Mouse (Mus musculus): ENCODE results near the gene Nxph4. TPM values are rescaled to one million over a fixed set of nuclear protein-coding genes. Genes with fewer than 3 reads are reported as not detected.
A peak's percentile ranks its signal among the peaks of the same experiment; 100 is the strongest.

The Nxph4 gene
- polyA plus RNA-seq, 1 experiment from 2014 or later: 194 TPM

DNA sequence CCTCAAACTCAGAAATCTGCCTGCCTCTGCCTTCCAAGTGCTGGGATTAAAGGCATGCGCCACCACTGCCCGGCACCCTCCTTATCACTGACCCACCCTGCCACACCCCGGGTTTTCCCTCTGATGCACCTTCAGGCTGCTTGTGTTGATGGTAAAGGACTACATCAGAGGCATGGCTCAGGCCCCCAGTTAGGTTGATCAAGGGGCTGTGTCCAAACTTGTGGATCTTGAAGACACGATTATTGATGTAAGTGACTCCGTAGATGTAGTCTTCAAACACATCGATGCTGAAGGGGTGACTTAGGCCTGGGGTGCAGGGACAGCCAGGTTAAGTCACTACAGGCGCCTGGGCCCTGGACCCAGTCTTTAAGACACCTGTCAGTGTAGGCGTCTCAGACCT lies 7.2 kb upstream of the Nxph4 start:
- Histone ChIP-seq H3K9ac (no peak overlapping the region), H3K27me3 (no peaks in the 10 kb centered on the region), H3K36me3 (peaks cover 68% of the 10 kb centered on the region), H3K4me1 (replicated peaks) (peaks cover 20% of the 10 kb centered on the region), H3K4me3 (no peak overlapping the region), H3K9me3 (no peaks in the 10 kb centered on the region), H3K4me2 (no peak overlapping the region), H3K27ac (replicated peaks) (no peak overlapping the region)
- WGBS: 96% methylated on average over 8 of the region's 8 CpGs
- ATAC-seq (ENCODE audit: low FRiP score, low read depth): no peak

DNA sequence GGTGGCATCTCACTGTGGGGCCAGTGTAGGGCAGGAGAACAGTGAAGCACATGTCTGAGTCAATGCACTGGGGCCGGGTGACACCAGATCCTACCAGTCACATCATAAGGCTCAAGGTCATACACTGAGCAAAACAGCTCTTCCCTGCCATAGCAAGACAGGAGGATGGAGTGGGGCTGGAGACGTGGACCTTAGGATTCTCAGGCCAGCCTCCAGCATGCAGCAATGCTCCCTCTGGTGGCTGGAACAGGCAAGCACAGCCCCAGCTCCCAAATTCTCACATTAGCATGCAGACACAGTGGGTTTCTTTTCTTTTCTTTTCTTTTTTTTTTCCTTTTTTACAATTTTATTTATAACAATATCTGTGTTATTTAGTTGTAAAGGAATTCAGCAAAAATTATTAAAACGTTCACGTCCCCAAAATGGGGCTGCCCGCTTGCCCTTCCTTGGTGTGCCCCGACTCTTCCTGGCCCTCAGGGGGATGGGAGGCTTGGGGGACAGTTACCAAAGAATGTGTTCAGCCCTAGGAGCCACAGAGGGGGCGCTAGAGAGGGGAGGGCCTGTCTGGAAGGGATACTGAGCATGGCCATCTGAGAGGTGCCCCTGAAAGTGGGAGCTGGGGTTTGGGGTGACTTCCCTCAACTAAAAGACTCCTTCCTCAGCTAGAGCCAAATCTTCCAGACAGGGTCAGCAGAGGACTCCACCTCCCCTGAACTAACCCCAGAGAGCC lies 3.7 kb upstream of the Nxph4 start:
- no peaks in the 10 kb centered on the region for H3K27me3 ChIP-seq
- H3K36me3 ChIP-seq: peaks cover 35% of the 10 kb centered on the region
- H3K9ac ChIP-seq: no peak overlapping the region
- peak; percentile 27; the same call in 1 of the 2 replicates for ATAC-seq (ENCODE audit: low FRiP score, low read depth)
- H3K4me3 ChIP-seq: no peak overlapping the region
- no peak overlapping the region for H3K4me2 ChIP-seq
- peak overlapping the region; percentile 69 for H3K27ac ChIP-seq (replicated peaks)
- no peaks in the 10 kb centered on the region for H3K9me3 ChIP-seq
- peaks cover 48% of the 10 kb centered on the region for H3K4me1 ChIP-seq (replicated peaks)
- WGBS: 24% methylated on average over 7 of the region's 7 CpGs

GRCm38 (mm10) chr10:127536586-127537314 lies 2.4 kb upstream of the Nxph4 start:
- peak overlapping the region; percentile 82 for H3K27ac ChIP-seq (replicated peaks)
- WGBS: 6% methylated on average over 8 of the region's 8 CpGs
- 0 out of 2 replicates have a peak, but pooled peaks have one; percentile 19 for ATAC-seq (ENCODE audit: low FRiP score, low read depth)

DNA sequence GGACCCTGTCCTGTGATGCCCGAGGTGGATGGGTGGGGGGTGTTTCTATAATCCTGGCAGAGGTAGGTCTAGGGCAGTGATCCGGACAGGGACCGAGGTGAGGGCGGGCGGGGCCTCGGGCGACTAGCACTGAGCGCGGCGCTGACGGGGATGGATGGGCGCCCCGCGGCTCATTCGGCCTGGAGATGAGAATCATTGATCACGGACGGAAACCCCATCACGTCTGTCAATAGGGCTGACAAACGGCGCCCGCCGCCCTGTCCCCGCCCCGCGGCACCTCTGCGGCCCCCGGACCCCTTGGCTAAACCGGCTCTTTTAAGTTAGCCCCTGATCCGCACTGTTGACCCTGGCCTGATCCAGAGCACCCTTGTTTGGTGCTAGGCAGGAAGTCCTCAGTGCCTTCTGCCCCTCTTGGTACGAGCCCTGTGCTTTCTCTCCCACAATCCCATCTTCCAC lies 598 bp upstream of the Nxph4 start:
- H3K9ac ChIP-seq: peak overlapping the region; percentile 78
- peak; percentile 14; the same call in 1 of the 2 replicates for ATAC-seq (ENCODE audit: low FRiP score, low read depth)
- H3K4me3 ChIP-seq: peak overlapping the region; percentile 68
- peak overlapping the region; percentile 95 for H3K4me2 ChIP-seq
- H3K4me1 ChIP-seq (replicated peaks): peaks cover 68% of the 10 kb centered on the region
- H3K27me3 ChIP-seq: peaks cover 8% of the 10 kb centered on the region; the same call in 1 of the 2 replicates
- H3K9me3 ChIP-seq: no peaks in the 10 kb centered on the region
- under 1% methylated on average over 28 of the region's 30 CpGs for WGBS
- peak overlapping the region; percentile 82 for H3K27ac ChIP-seq (replicated peaks)
- H3K36me3 ChIP-seq: peaks cover 13% of the 10 kb centered on the region

More at GRCm38 (mm10) chr10:127536586-127537314, 2.4 kb upstream of the Nxph4 start:
- Histone ChIP-seq H3K36me3 (peaks cover 24% of the 10 kb centered on the region), H3K4me3 (no peak overlapping the region), H3K9ac (no peak overlapping the region), H3K27me3 (no peaks in the 10 kb centered on the region), H3K4me2 (peak overlapping the region; percentile 28), H3K9me3 (no peaks in the 10 kb centered on the region), H3K4me1 (replicated peaks) (peaks cover 51% of the 10 kb centered on the region)

DNA sequence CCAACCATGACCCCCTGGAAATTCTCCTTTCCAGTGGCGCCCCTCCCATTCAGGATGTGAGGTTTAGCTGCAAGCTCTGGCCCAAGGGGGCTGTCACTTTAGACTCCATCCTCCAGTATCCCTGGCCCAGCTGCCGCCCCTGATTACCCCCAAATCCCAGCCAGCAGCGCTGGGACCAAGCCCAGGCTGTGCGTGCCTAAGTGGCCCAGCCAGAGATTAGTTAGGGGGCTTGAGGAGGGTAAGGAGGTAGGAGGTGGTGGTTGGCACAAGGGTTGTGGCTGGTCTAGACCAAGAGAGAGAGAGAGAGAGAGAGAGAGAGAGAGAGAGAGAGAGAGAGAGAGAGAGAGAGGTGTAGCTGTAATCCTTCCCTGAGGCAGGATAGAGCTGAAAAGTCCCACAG lies 2.8 kb downstream of the Nxph4 start:
- peak overlapping the region; percentile 95 for H3K4me2 ChIP-seq
- 7% methylated on average over 4 of the region's 4 CpGs for WGBS

GRCm38 (mm10) chr10:127530945-127531344 lies 3.4 kb downstream of the Nxph4 start:
- no peaks in the 10 kb centered on the region for H3K9me3 ChIP-seq
- H3K36me3 ChIP-seq: no peaks in the 10 kb centered on the region
- 3% methylated on average over 25 of the region's 25 CpGs for WGBS
- H3K4me2 ChIP-seq: peak overlapping the region; percentile 95
- H3K9ac ChIP-seq: peak overlapping the region; percentile 48
- H3K4me1 ChIP-seq (replicated peaks): peaks cover 89% of the 10 kb centered on the region
- peak overlapping the region; percentile 82 for H3K27ac ChIP-seq (replicated peaks)
- peak overlapping the region; percentile 68 for H3K4me3 ChIP-seq
- no peak for ATAC-seq (ENCODE audit: low FRiP score, low read depth)
- peaks cover 9% of the 10 kb centered on the region; the same call in 1 of the 2 replicates for H3K27me3 ChIP-seq

More for the DNA sequence above, 2.8 kb downstream of the Nxph4 start:
- H3K4me3 ChIP-seq: peak overlapping the region; percentile 68
- H3K9ac ChIP-seq: peak overlapping the region; percentile 48
- ATAC-seq (ENCODE audit: low FRiP score, low read depth): no peak
- H3K36me3 ChIP-seq: no peaks in the 10 kb centered on the region
- H3K27ac ChIP-seq (replicated peaks): peak overlapping the region; percentile 82
- peaks cover 9% of the 10 kb centered on the region; the same call in 1 of the 2 replicates for H3K27me3 ChIP-seq
- H3K9me3 ChIP-seq: no peaks in the 10 kb centered on the region
- H3K4me1 ChIP-seq (replicated peaks): peaks cover 89% of the 10 kb centered on the region

DNA sequence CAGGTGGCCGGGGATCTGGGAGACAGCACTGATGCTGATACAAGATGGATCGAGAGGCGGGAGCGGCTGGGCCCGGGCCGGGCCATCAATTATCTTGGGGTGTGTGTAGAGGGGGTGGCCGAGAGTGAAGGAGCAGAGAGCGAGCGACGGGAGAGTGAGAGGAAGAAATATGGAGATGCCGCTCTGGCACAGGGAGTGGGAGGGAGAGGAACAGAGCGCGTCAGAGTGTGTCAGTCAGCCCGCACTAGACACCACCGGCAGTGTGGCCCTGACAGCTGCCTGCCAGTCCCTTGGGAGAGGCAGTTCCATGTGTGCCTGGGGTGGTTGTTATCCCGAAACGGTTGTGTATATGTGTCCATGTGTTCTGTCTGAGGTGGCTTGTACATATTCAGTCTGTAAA lies 6.9 kb downstream of the Nxph4 start:
- H3K9me3 ChIP-seq: no peaks in the 10 kb centered on the region
- peak overlapping the region; percentile 82 for H3K27ac ChIP-seq (replicated peaks)
- 4% methylated on average over 17 of the region's 17 CpGs for WGBS
- peak; percentile 23 for ATAC-seq (ENCODE audit: low FRiP score, low read depth)
- H3K4me2 ChIP-seq: peak overlapping the region; percentile 95
- H3K4me1 ChIP-seq (replicated peaks): peaks cover 81% of the 10 kb centered on the region
- H3K4me3 ChIP-seq: 0 out of 2 replicates have a peak overlapping the region, but pooled peaks have one; percentile 15
- H3K36me3 ChIP-seq: no peaks in the 10 kb centered on the region
- H3K9ac ChIP-seq: peak overlapping the region; percentile 25
- peaks cover 9% of the 10 kb centered on the region; the same call in 1 of the 2 replicates for H3K27me3 ChIP-seq

GRCm38 (mm10) chr10:127526681-127527080 lies 7.7 kb downstream of the Nxph4 start:
- Histone ChIP-seq H3K4me1 (replicated peaks) (peaks cover 76% of the 10 kb centered on the region), H3K9ac (peak overlapping the region; percentile 25; the same call in 1 of the 2 replicates), H3K4me3 (peak overlapping the region; percentile 15), H3K36me3 (no peaks in the 10 kb centered on the region), H3K4me2 (peak overlapping the region; percentile 95), H3K9me3 (no peaks in the 10 kb centered on the region), H3K27ac (replicated peaks) (peak overlapping the region; percentile 82), H3K27me3 (peaks cover 9% of the 10 kb centered on the region; the same call in 1 of the 2 replicates)
- ATAC-seq (ENCODE audit: low FRiP score, low read depth): no peak
- WGBS: 2% methylated on average over 26 of the region's 26 CpGs

GRCm38 (mm10) chr10:127526048-127526447 lies 8.3 kb downstream of the Nxph4 start:
- peaks cover 4% of the 10 kb centered on the region; the same call in 1 of the 2 replicates for H3K27me3 ChIP-seq
- H3K4me2 ChIP-seq: peak overlapping the region; percentile 95
- 5% methylated on average over 26 of the region's 26 CpGs for WGBS
- H3K4me3 ChIP-seq: peak overlapping the region; percentile 15
- no peaks in the 10 kb centered on the region for H3K9me3 ChIP-seq
- ATAC-seq (ENCODE audit: low FRiP score, low read depth): no peak
- peak overlapping the region; percentile 82 for H3K27ac ChIP-seq (replicated peaks)
- H3K9ac ChIP-seq: peak overlapping the region; percentile 25; the same call in 1 of the 2 replicates
- H3K4me1 ChIP-seq (replicated peaks): peaks cover 77% of the 10 kb centered on the region
- H3K36me3 ChIP-seq: no peaks in the 10 kb centered on the region

GRCm38 (mm10) chr10:127524646-127525255 lies 9.6 kb downstream of the Nxph4 start:
- Histone ChIP-seq H3K27me3 (no peaks in the 10 kb centered on the region), H3K4me3 (no peak overlapping the region), H3K4me2 (peak overlapping the region; percentile 95), H3K9ac (no peak overlapping the region), H3K4me1 (replicated peaks) (peaks cover 68% of the 10 kb centered on the region), H3K27ac (replicated peaks) (peak overlapping the region; percentile 32), H3K36me3 (no peaks in the 10 kb centered on the region), H3K9me3 (no peaks in the 10 kb centered on the region)
- no peak for ATAC-seq (ENCODE audit: low FRiP score, low read depth)
- 3% methylated on average over 23 of the region's 23 CpGs for WGBS

DNA sequence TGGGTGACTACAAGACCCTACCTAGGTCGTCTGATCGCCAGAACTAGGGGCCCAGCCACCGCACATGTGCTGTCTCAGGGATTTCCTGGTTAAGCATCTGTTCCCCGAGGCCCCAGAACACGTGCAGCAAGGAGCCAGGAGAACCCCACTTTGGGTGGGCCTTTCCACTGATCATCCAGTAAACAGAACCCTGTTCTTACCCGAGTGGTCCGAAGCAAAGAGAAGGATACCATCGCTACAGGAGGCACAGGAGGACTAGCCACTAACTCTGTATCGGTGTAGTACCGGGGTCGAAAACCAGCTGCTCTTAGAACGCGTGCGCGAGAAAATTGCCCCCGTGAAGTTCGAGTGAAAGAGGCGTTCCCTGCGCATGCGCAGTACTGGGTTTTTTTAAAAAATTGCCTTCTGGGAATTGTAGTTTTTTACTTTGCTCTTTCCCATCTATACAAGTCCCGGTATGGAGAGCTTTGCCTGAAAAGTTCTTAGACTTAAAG lies 12.2 kb downstream of the Nxph4 start, which contains the start of gene Shmt2:
Gene Shmt2 (minus strand): TSS at position 357 of the 494 bp plus-strand sequence.
- H3K9me3 ChIP-seq: no peaks in the 10 kb centered on the region
- WGBS: under 1% methylated on average over 21 of the region's 21 CpGs
- ATAC-seq (ENCODE audit: low FRiP score, low read depth): peak; percentile 64
- no peaks in the 10 kb centered on the region for H3K27me3 ChIP-seq
- H3K9ac ChIP-seq: peak within 1 kb of the TSS; percentile 56
- peaks cover 47% of the 10 kb centered on the region for H3K4me1 ChIP-seq (replicated peaks)
- H3K4me2 ChIP-seq: peak within 1 kb of the TSS; percentile 89
- H3K4me3 ChIP-seq: peak within 1 kb of the TSS; percentile 56
- H3K36me3 ChIP-seq: peaks cover 10% of the 10 kb centered on the region
- H3K27ac ChIP-seq (replicated peaks): no peak within 1 kb of the TSS
